Mouse (Mus musculus) hindbrain, embryonic 11.5 days (tissue): ENCODE results near the gene Hmgn2. TPM values are rescaled to one million over a fixed set of nuclear protein-coding genes. Genes with fewer than 3 reads are reported as not detected.

ENCODE experiments used
- ATAC-seq: fragments of 200-750 bp; cut with Nextera tagmentation; 2 replicates; pipeline ENCODE4 v1.8.0; 2017; ENCODE audit warnings: mild to moderate bottlenecking, moderate TSS enrichment, moderate library complexity; ENCODE audit not compliant: low FRiP score
- DNase-seq: peaks from one replicate; pipeline ENCODE4 v3.0.0-alpha.2; 2015; ENCODE audit warnings: low spot score
- H3K27ac ChIP-seq: fragments of 300-500 bp; sonication (generic); 2 replicates; pipeline ENCODE4 v1.5.1; 2014; ENCODE audit warnings: mild to moderate bottlenecking, low read depth, low read length
- H3K27me3 ChIP-seq: fragments of 300-500 bp; sonication (generic); 2 replicates; pipeline ENCODE4 v1.6.1; 2014; ENCODE audit warnings: mild to moderate bottlenecking, low read length, moderate library complexity, mixed read lengths; ENCODE audit not compliant: control insufficient read depth, insufficient read depth
- H3K36me3 ChIP-seq: fragments of 300-500 bp; sonication (generic); 2 replicates; pipeline ENCODE4 v1.6.1; 2014; ENCODE audit warnings: mild to moderate bottlenecking, low read length, moderate library complexity, mixed read lengths; ENCODE audit not compliant: control insufficient read depth, insufficient read depth
- H3K4me1 ChIP-seq: fragments of 300-500 bp; sonication (generic); replicated peaks from 2 replicates; pipeline ENCODE4 v1.6.1; 2014; ENCODE audit warnings: low read length, mixed read lengths; ENCODE audit not compliant: control insufficient read depth, insufficient read depth
- H3K4me2 ChIP-seq: fragments of 300-500 bp; sonication (generic); replicated peaks from 2 replicates; pipeline ENCODE4 v1.6.1; 2014; ENCODE audit warnings: mild to moderate bottlenecking, low read depth, low read length
- H3K4me3 ChIP-seq: fragments of 300-500 bp; sonication (generic); 2 replicates; pipeline ENCODE4 v1.5.1; 2014; ENCODE audit warnings: low read depth, low read length
- H3K9ac ChIP-seq: fragments of 300-500 bp; sonication (generic); 2 replicates; pipeline ENCODE4 v1.6.1; 2014; ENCODE audit warnings: low read depth, low read length
- H3K9me3 ChIP-seq: fragments of 300-500 bp; sonication (generic); 2 replicates; pipeline ENCODE4 v1.6.1; 2016; ENCODE audit warnings: low read length; ENCODE audit not compliant: control insufficient read depth
- WGBS: fragments of 180-500 bp; shearing (Covaris S2); extraction: QIAGEN DNeasy Blood & Tissue Kit; methylation state at CpG from one replicate; pipeline ENCODE4 v1.1.7; 2014; 5-methylcytosine and 5-hydroxymethylcytosine counted together
- polyA plus RNA-seq: library from polyadenylated mRNA; unstranded; fragments of >200 nt; fragmentation: Nextera tagmentation; extraction: Ambion mirVana; gene quantifications from 2 replicates; pipeline ENCODE4 v1.2.1, GENCODE M21; 2014

The Hmgn2 gene
- polyA plus RNA-seq, 1 experiment from 2014 or later, result 3,330 TPM

GRCm38 (mm10) chr4:133969114-133969770 is 792 bp upstream of the Hmgn2 start:
- Histone ChIP-seq H3K4me3 (no peak overlapping the region; the same call in 1 of the 2 replicates), H3K9ac (no peak overlapping the region; the same call in 1 of the 2 replicates), H3K27me3 (no peaks in the 10 kb centered on the region), H3K9me3 (no peaks in the 10 kb centered on the region), H3K4me2 (no peak overlapping the region; the same call in 1 of the 2 replicates), H3K27ac (peak overlapping the region; percentile 99), H3K4me1 (peaks cover 6% of the 10 kb centered on the region; the same call in 1 of the 2 replicates), H3K36me3 (no peaks in the 10 kb centered on the region)
- DNase-seq, result peak; percentile 17
- ATAC-seq, result no peak
- WGBS, result 53% methylated on average over 8 of the region's 8 CpGs

- Histone ChIP-seq H3K9me3 (no peaks in the 10 kb centered on the region), H3K36me3 (no peaks in the 10 kb centered on the region), H3K27ac (peak overlapping the region; percentile 99), H3K4me1 (peaks cover 6% of the 10 kb centered on the region; the same call in 1 of the 2 replicates), H3K27me3 (no peaks in the 10 kb centered on the region), H3K4me2 (peak overlapping the region; percentile 90), H3K9ac (peak overlapping the region; percentile 93), H3K4me3 (peak overlapping the region; percentile 76)
- WGBS, result under 1% methylated on average over 24 of the region's 29 CpGs
- DNase-seq (peak; percentile 98), ATAC-seq (peak; percentile 84)
Measured at GRCm38 (mm10) chr4:133967866-133968149, 642 bp downstream of the Hmgn2 start.

GRCm38 (mm10) chr4:133967138-133967865 is 1.1 kb downstream of the Hmgn2 start:
- peak overlapping the region; percentile 76 for H3K4me3 ChIP-seq
- WGBS, result under 1% methylated on average over 64 of the region's 101 CpGs
- peaks cover 6% of the 10 kb centered on the region; the same call in 1 of the 2 replicates for H3K4me1 ChIP-seq
- H3K4me2 ChIP-seq, result peak overlapping the region; percentile 90
- peak overlapping the region; percentile 93 for H3K9ac ChIP-seq
- ATAC-seq (peak; percentile 73), DNase-seq (peak; percentile 99)
- no peaks in the 10 kb centered on the region for H3K9me3 ChIP-seq
- no peaks in the 10 kb centered on the region for H3K27me3 ChIP-seq
- peak overlapping the region; percentile 99 for H3K27ac ChIP-seq
- no peaks in the 10 kb centered on the region for H3K36me3 ChIP-seq

- DNase-seq (no peak), ATAC-seq (no peak)
- H3K27ac ChIP-seq, result peak overlapping the region; percentile 99; the same call in 1 of the 2 replicates
Measured at GRCm38 (mm10) chr4:133966271-133966940, 2.0 kb downstream of the Hmgn2 start.

DNA sequence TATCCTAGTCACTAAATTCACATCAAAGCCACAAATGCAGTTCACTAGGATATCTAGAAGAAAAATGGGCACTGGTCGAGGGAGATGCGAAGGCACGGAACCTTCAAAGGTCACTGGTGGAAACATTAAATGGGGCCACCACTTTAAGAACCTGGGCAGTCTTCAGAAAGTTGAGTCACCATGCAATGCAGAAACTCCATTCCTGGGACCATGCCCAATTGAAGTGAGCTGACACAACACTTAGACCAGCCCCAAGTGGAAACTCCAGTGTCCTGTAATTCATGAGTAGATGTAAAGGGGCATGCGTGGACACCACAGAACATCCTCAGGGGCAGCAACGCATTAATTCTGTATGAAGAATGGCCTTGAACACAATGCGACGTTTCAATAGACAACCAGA is 5.9 kb downstream of the Hmgn2 start:
- ATAC-seq (no peak), DNase-seq (no peak)
- Histone ChIP-seq H3K27me3 (no peaks in the 10 kb centered on the region), H3K9me3 (no peaks in the 10 kb centered on the region), H3K4me1 (no peaks in the 10 kb centered on the region), H3K4me2 (no peak overlapping the region), H3K27ac (no peak overlapping the region), H3K36me3 (no peaks in the 10 kb centered on the region), H3K9ac (no peak overlapping the region), H3K4me3 (no peak overlapping the region)
- WGBS, result 82% methylated on average over 7 of the region's 7 CpGs

More at GRCm38 (mm10) chr4:133966271-133966940, 2.0 kb downstream of the Hmgn2 start:
- no peaks in the 10 kb centered on the region for H3K36me3 ChIP-seq
- H3K4me3 ChIP-seq, result peak overlapping the region; percentile 76
- WGBS, result 57% methylated on average over 12 of the region's 12 CpGs
- no peaks in the 10 kb centered on the region for H3K27me3 ChIP-seq
- H3K4me2 ChIP-seq, result peak overlapping the region; percentile 50
- no peaks in the 10 kb centered on the region for H3K9me3 ChIP-seq
- H3K4me1 ChIP-seq, result peaks cover 3% of the 10 kb centered on the region; the same call in 1 of the 2 replicates
- H3K9ac ChIP-seq, result peak overlapping the region; percentile 64

DNA sequence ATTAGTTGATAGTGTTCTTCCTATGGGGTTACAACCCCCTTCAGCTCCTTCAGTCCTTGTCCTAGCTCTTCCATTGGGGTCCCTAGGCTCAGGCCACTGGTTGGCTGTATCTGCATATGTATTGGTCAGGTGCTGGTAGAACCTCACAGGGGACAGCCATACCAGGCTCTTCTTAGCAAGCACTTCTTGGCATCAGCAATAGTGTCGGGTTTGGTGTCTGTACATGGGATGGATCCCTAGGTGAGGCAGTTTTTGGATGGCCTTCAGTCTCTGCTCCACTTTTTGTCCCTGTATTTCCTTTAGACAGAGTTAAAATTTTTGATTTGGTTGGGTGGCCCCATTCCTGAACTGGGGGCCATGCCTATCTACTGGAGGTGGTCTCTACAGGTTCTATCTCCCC is 9.6 kb downstream of the Hmgn2 start:
- no peaks in the 10 kb centered on the region for H3K9me3 ChIP-seq
- DNase-seq (no peak), ATAC-seq (no peak)
- H3K27ac ChIP-seq, result no peak overlapping the region
- no peak overlapping the region for H3K4me2 ChIP-seq
- H3K36me3 ChIP-seq, result no peaks in the 10 kb centered on the region
- 89% methylated on average over 1 of the region's 1 CpGs for WGBS
- no peaks in the 10 kb centered on the region for H3K27me3 ChIP-seq
- H3K9ac ChIP-seq, result no peak overlapping the region
- no peak overlapping the region for H3K4me3 ChIP-seq
- H3K4me1 ChIP-seq, result no peaks in the 10 kb centered on the region

- Histone ChIP-seq H3K9me3 (no peaks in the 10 kb centered on the region), H3K9ac (no peak overlapping the region), H3K4me1 (no peaks in the 10 kb centered on the region), H3K27me3 (no peaks in the 10 kb centered on the region), H3K4me2 (no peak overlapping the region), H3K27ac (no peak overlapping the region), H3K36me3 (no peaks in the 10 kb centered on the region), H3K4me3 (no peak overlapping the region)
- WGBS, result 88% methylated on average over 4 of the region's 4 CpGs
- no peak for ATAC-seq
- no peak for DNase-seq
Measured at GRCm38 (mm10) chr4:133956358-133956757, 12.1 kb downstream of the Hmgn2 start.

DNA sequence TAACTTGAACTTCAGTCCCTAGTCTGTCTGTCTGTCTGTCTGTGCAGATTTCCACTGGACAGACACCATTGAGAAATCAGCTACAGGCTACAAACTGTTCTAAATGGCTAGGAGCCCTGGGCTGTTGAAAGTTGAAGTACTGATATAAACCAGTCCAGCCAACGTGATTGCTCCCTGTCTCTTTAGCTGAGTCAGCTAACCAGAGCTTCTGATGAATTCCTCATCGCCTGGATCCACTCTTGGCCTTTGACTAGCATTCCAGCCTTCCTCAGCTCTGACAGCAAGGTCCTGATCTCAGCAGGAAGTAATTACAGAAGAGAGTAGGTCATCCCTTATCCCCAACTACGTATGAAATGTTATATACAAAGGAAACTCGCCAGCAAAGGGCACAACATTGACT is 21.7 kb downstream of the Hmgn2 start:
- H3K9me3 ChIP-seq, result no peaks in the 10 kb centered on the region
- H3K9ac ChIP-seq, result no peak overlapping the region

More for the DNA sequence above, 21.7 kb downstream of the Hmgn2 start:
- H3K36me3 ChIP-seq, result no peaks in the 10 kb centered on the region
- H3K4me3 ChIP-seq, result no peak overlapping the region
- no peak overlapping the region for H3K4me2 ChIP-seq
- WGBS, result 65% methylated on average over 4 of the region's 4 CpGs
- H3K27me3 ChIP-seq, result no peaks in the 10 kb centered on the region
- H3K27ac ChIP-seq, result no peak overlapping the region
- DNase-seq (no peak), ATAC-seq (no peak)
- H3K4me1 ChIP-seq, result no peaks in the 10 kb centered on the region
